12 mouse cellular contexts compared by ENCODE assay signal in the genomic region with DNA sequence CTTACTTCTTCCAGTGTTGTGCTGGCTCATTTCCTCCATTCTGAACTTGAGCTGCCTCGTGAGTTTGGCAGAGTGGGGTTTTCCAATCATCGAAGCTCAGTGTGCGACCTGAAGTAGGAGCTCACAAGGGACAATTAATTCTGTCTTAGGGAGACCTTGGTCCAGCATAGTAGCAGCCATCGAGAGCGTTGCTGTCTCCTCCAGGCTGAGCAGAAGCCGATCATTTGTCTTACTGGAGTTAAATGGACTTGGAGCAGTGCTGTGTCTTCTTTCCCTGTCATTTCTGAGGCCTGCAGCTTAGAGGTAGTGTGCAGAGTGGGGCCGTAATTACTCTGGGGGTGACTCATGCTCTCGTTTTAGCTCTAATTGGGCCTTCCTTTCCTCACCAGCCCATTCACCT.
DNase-seq lines count a peak whose midpoint lies in the region; ATAC-seq and TF ChIP-seq lines count a peak whose summit lies in the region.
"Had no signal": no experiment of that assay in that cellular context is flagged by ENCODE, and none has a peak within 500 bp of the region (broad histone marks: within the 10 kb centered on the region; RNA-seq: fewer than 3 reads in every experiment).

No protein-coding gene starts in this region.

- H3K27me3 ChIP-seq in limb, embryonic 15.5 days = no peaks in the 10 kb centered on the region
- H3K27me3 ChIP-seq in midbrain, postnatal 0 days (ENCODE audit: insufficient read depth, low read length) = no peaks in the 10 kb centered on the region

- peak; percentile 26 for DNase-seq in gastrocnemius, adult 18-20 months (ENCODE audit: low spot score)
- no peak for DNase-seq in gastrocnemius, postnatal 14 days
- peak; percentile 17 to 66 for DNase-seq in left cerebral cortex, postnatal 25 days (ENCODE audit: low spot score in 2 of 2)
- DNase-seq in left cerebral cortex, adult 8-10 months (ENCODE audit: low spot score in 2 of 2) = no peak
- peak; percentile 80 for DNase-seq in brain, adult 2 months (ENCODE audit: low read depth, low spot score)
- DNase-seq in neural tube, embryonic 10.5 days (ENCODE audit: extremely low spot score, low spot score) = no peak
- DNase-seq in midbrain, postnatal 0 days (ENCODE audit: low spot score) = no peak
- DNase-seq: liver, postnatal 0 days; midbrain, embryonic 14.5 days; thymus, postnatal 36 days had no signal

- WGBS in limb, embryonic 15.5 days = 36% methylated on average over 8 of the region's 8 CpGs
- WGBS in midbrain, postnatal 0 days = 80% methylated on average over 8 of the region's 8 CpGs

- H3K4me1 ChIP-seq in limb, embryonic 15.5 days = peaks cover 47% of the 10 kb centered on the region
- no peaks in the 10 kb centered on the region for H3K4me1 ChIP-seq in midbrain, postnatal 0 days (ENCODE audit: insufficient read depth, low read length)

- TF ChIP-seq CTCF in midbrain, postnatal 0 days (IDR thresholded peaks at IDR 0.05) = no peak

- H3K9me3 ChIP-seq in limb, embryonic 15.5 days = no peaks in the 10 kb centered on the region
- no peaks in the 10 kb centered on the region for H3K9me3 ChIP-seq in midbrain, postnatal 0 days (ENCODE audit: low read length)
- H3K9me3 ChIP-seq: forebrain, embryonic 10.5 days had no signal

- no peak overlapping the region for H3K4me2 ChIP-seq in limb, embryonic 15.5 days
- H3K4me2 ChIP-seq in midbrain, postnatal 0 days (ENCODE audit: low read depth, low read length, poor library complexity, severe bottlenecking) = no peak overlapping the region

- no peak overlapping the region for H3K4me3 ChIP-seq in limb, embryonic 15.5 days
- no peak overlapping the region for H3K4me3 ChIP-seq in midbrain, postnatal 0 days (ENCODE audit: low read depth, low read length)
- H3K4me3 ChIP-seq: forebrain, embryonic 10.5 days had no signal

- H3K9ac ChIP-seq in limb, embryonic 15.5 days = no peak overlapping the region
- no peak overlapping the region for H3K9ac ChIP-seq in midbrain, postnatal 0 days (replicated peaks; ENCODE audit: low read length, poor library complexity, severe bottlenecking)
- H3K9ac ChIP-seq: liver, postnatal 0 days had no signal

- H3K36me3 ChIP-seq in limb, embryonic 15.5 days = no peaks in the 10 kb centered on the region
- H3K36me3 ChIP-seq in midbrain, postnatal 0 days (ENCODE audit: insufficient read depth, low read length) = no peaks in the 10 kb centered on the region
- H3K36me3 ChIP-seq: forebrain, embryonic 10.5 days had no signal

- no peak for ATAC-seq in limb, embryonic 15.5 days (ENCODE audit: insufficient number of reproducible peaks, low FRiP score, low TSS enrichment, low read depth)
- no peak for ATAC-seq in midbrain, postnatal 0 days (ENCODE audit: low FRiP score)
- ATAC-seq: liver, postnatal 0 days had no signal

- peak overlapping the region; percentile 55 for H3K27ac ChIP-seq in limb, embryonic 15.5 days
- no peak overlapping the region for H3K27ac ChIP-seq in midbrain, postnatal 0 days (ENCODE audit: low read depth, low read length)
- H3K27ac ChIP-seq: forebrain, embryonic 10.5 days had no signal

- intact Hi-C loops in gastrocnemius, postnatal 14 days (cut with DNase I; ENCODE audit: low total_unique reads) = no loop called here
- intact Hi-C loops in left cerebral cortex, postnatal 25 days (cut with DNase I) = no loop called here

Comparison
In these comparisons a context has a peak if more than half of its experiments do, and no peak if none do; other contexts are left out.
1. DNase-seq: peak in gastrocnemius, adult 18-20 months (single experiment), left cerebral cortex, postnatal 25 days (2 of 2) and brain, adult 2 months (single experiment); none in gastrocnemius, postnatal 14 days (single experiment), left cerebral cortex, adult 8-10 months (0 of 2), neural tube, embryonic 10.5 days (single experiment) and midbrain, postnatal 0 days (single experiment).